Comparison of ENCODE assay signal across 18 mouse cellular contexts in the genomic region with DNA sequence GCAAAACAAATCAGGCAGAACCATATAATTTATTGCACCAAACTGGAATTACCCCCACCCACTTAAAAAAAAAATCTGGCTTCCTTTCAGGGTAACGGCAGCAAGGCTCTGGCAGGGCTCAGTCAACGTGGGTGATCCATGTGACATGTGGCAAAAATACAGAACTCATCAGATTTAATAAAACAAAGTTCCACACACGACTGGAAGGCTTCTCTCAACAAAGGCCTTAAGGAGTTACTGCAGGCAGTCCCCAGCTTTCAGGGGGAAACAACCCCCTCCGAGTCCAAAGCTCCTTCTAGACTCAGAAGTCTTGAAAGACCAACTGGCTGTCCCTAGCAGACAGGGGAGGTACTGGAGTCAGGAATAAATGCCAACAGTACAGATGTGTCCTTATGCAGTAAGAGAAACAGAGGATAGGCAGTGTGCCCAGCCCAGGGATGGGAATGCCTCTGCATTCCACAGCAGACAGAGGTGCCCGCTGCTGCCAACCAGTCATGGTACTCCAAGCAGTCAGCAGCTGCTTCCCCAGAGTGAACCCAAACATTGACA.
A peak's percentile ranks its signal among the peaks of the same experiment; 100 is the strongest.
DNase-seq lines count a peak whose midpoint lies in the region; ATAC-seq and TF ChIP-seq lines count a peak whose summit lies in the region.
"Had no signal": no experiment of that assay in that cellular context is flagged by ENCODE, and none has a peak within 500 bp of the region (broad histone marks: within the 10 kb centered on the region; RNA-seq: fewer than 3 reads in every experiment).

No protein-coding gene starts in this region.

- no peaks in the 10 kb centered on the region for H3K36me3 ChIP-seq in heart, embryonic 10.5 days
- no peaks in the 10 kb centered on the region for H3K36me3 ChIP-seq in limb, embryonic 14.5 days (ENCODE audit: control insufficient read depth, insufficient read depth, low read length)
- H3K36me3 ChIP-seq: midbrain, embryonic 10.5 days; neural tube, embryonic 15.5 days had no signal

- no peak for TF ChIP-seq POLR2A in limb, embryonic 14.5 days (IDR thresholded peaks at IDR 0.05; ENCODE audit: borderline replicate concordance, extremely low read depth, insufficient read depth, insufficient read length)

- no peak overlapping the region for H3K4me2 ChIP-seq in limb, embryonic 14.5 days (replicated peaks; ENCODE audit: low read depth, low read length, severe bottlenecking)
- H3K4me2 ChIP-seq: neural tube, embryonic 15.5 days had no signal

- H3K27ac ChIP-seq in heart, embryonic 10.5 days, result no peak overlapping the region
- H3K27ac ChIP-seq in limb, embryonic 14.5 days (replicated peaks; ENCODE audit: low read depth, low read length), result no peak overlapping the region; the same call in 1 of the 2 replicates
- H3K27ac ChIP-seq: left cerebral cortex, adult 2 months; midbrain, embryonic 10.5 days; neural tube, embryonic 15.5 days had no signal

- H3K27me3 ChIP-seq in heart, embryonic 10.5 days (ENCODE audit: insufficient read depth, poor library complexity, severe bottlenecking), result peaks cover 22% of the 10 kb centered on the region
- no peaks in the 10 kb centered on the region for H3K27me3 ChIP-seq in limb, embryonic 14.5 days (ENCODE audit: control insufficient read depth, insufficient read depth, low read length)
- H3K27me3 ChIP-seq: CH12.LX; neural tube, embryonic 15.5 days had no signal

- DNase-seq in heart, postnatal 10 days, result peak; percentile 20 to 38
- DNase-seq in heart, embryonic 10.5 days (ENCODE audit: low spot score), result no peak
- peak; percentile 1 to 35 for DNase-seq in layer of hippocampus, adult 18-20 months (ENCODE audit: low spot score in 2 of 2)
- DNase-seq in layer of hippocampus, postnatal 25 days (ENCODE audit: extremely low spot score in 1 of 2, low spot score in 1 of 2), result no peak
- peak; percentile 80 for DNase-seq in adipocyte (ENCODE audit: low spot score)
- peak; percentile 57 for DNase-seq in limb, embryonic 14.5 days (ENCODE audit: low spot score)
- no peak for DNase-seq in frontal cortex, postnatal 25 days (ENCODE audit: low spot score in 2 of 2)
- DNase-seq: adrenal gland, postnatal 36 days; cerebellum, adult 9-11 months; forebrain, postnatal 0 days; heart, postnatal 14 days; lung, postnatal 36 days; thymus, adult 18-20 months had no signal

- peak; percentile 57 for ATAC-seq in limb, embryonic 14.5 days (ENCODE audit: low FRiP score, low read depth)
- ATAC-seq: activated CD4-positive, CD25-positive, alpha-beta regulatory T cell, adult 4 months; forebrain, postnatal 0 days had no signal

- intact Hi-C loops in heart, postnatal 10 days (cut with DNase I), result no loop called here

- 52% methylated on average over 5 of the region's 5 CpGs for WGBS in heart, embryonic 10.5 days
- WGBS in limb, embryonic 14.5 days, result 28% methylated on average over 5 of the region's 5 CpGs

- no peaks in the 10 kb centered on the region for H3K9me3 ChIP-seq in heart, embryonic 10.5 days
- no peaks in the 10 kb centered on the region for H3K9me3 ChIP-seq in limb, embryonic 14.5 days (ENCODE audit: control insufficient read depth, low read length)
- H3K9me3 ChIP-seq: midbrain, embryonic 10.5 days; neural tube, embryonic 15.5 days had no signal

- no peak overlapping the region for H3K4me3 ChIP-seq in heart, embryonic 10.5 days
- H3K4me3 ChIP-seq in limb, embryonic 14.5 days (replicated peaks; ENCODE audit: low read length), result no peak overlapping the region
- H3K4me3 ChIP-seq: left cerebral cortex, adult 2 months; midbrain, embryonic 10.5 days; neural tube, embryonic 15.5 days had no signal

- H3K9ac ChIP-seq in limb, embryonic 14.5 days (ENCODE audit: low read depth, low read length, severe bottlenecking), result no peak overlapping the region
- H3K9ac ChIP-seq: forebrain, postnatal 0 days; neural tube, embryonic 15.5 days had no signal

- peaks cover 4% of the 10 kb centered on the region; the same call in 1 of the 2 replicates for H3K4me1 ChIP-seq in heart, embryonic 10.5 days
- H3K4me1 ChIP-seq in limb, embryonic 14.5 days (ENCODE audit: control insufficient read depth, insufficient read depth, low read length), result peaks cover 11% of the 10 kb centered on the region
- H3K4me1 ChIP-seq: midbrain, embryonic 10.5 days; neural tube, embryonic 15.5 days had no signal

Comparison
In these comparisons a context has a peak if more than half of its experiments do, and no peak if none do; other contexts are left out.
1. DNase-seq: peak in heart, postnatal 10 days (2 of 2), layer of hippocampus, adult 18-20 months (2 of 2), adipocyte (single experiment) and limb, embryonic 14.5 days (single experiment); none in heart, embryonic 10.5 days (single experiment), layer of hippocampus, postnatal 25 days (0 of 2) and frontal cortex, postnatal 25 days (0 of 2).